Mouse (Mus musculus) T-helper 1 cell (primary cell): ENCODE measurements around the gene Cd81.

Experiments used
- in situ Hi-C: fragments of 300-600 bp; cut with MboI, MseI; formaldehyde crosslinking; loops from one replicate; pipeline ENCODE4 v1.15.1; 2025; ENCODE audit warnings: high pct_unique_total_duplicates

The Cd81 gene

DNA sequence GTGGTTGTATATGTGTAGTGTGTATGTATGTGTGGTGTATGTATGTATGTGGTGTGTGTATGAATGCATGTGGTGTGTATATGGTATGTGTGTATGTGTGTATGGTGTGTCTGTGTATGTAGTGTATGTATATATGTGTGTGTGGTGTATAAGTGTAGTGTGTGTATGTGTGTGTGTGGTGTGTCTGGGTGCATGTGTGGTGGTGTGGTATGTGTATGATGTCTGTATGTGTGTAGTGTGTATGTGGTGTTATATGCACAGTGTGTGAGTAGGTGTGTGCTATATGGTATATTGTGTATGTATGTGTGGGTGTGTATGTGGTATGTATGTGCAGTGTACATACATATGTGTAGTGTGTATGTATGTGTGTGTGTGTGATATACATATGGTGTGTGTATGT is 32.5 kb upstream of the Cd81 start:
- in situ Hi-C loops, result no loop called here

GRCm38 (mm10) chr7:143020764-143021163 is 31.8 kb upstream of the Cd81 start:
- in situ Hi-C loops, result no loop called here

DNA sequence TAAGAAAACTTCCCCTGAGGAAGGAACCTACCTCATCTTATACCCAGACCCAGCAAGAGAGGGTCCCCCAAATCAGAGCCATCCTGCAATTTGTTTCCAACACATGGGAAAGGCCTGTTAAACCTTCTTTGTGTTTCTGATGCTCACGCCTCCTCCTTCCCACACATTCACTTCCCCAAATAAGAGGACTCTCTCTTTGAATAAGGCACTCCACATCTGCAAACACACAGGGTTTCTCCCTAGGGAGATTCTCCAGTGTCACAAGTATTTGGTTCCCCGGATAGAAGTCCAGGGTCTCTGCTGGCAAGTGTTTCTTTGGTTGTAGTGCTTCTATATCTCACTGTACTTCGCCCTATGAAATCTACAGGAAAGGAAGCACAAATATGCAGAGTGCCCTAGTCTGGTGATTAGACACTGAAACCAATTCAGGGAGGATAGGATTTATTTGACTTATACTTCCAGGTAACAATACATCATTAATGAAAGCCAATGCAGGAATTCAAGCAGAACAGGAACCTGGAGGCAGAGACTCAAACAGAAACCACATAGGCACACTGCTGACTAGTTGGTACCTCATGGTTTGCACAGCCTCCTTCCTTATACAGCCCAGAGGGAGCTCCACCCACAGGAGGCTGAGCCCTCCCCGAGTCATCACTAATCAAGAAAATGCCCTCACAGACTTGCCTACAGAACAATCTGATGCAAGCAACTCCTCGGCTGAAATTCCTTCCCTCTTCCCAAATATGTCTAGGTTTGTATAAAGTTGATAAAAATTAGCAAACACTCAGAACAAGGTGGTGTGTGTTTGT is 31.0 kb upstream of the Cd81 start:
- in situ Hi-C loops, result no loop called here

- in situ Hi-C loops, result no loop called here
Observed at GRCm38 (mm10) chr7:143023499-143023898, 29.0 kb upstream of the Cd81 start.

DNA sequence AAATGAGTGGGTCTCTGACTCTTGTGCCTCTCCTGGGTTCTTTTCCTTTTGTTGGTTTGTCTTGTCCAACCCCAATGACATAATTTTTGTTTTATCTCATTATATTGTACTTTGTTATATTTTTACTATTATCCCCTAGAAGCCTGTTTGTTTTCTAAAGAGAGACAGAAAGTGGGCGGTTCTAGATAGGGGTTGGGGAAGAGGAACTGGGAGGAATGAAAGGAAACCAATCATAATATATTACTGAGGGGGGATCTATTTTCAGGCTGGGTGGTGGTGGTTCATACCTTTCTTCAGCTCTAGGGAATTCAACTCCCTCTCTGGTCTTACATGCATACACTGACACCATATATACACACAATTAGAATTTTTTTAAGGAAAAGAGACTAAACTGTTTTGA is 28.2 kb upstream of the Cd81 start:
- in situ Hi-C loops, result no loop called here

- in situ Hi-C loops, result no loop called here
Observed at GRCm38 (mm10) chr7:143025496-143025895, 27.0 kb upstream of the Cd81 start.

- in situ Hi-C loops, result no loop called here
Observed at GRCm38 (mm10) chr7:143027196-143027595, 25.3 kb upstream of the Cd81 start.

GRCm38 (mm10) chr7:143031816-143032215 is 20.7 kb upstream of the Cd81 start:
- in situ Hi-C loops, result no loop called here

DNA sequence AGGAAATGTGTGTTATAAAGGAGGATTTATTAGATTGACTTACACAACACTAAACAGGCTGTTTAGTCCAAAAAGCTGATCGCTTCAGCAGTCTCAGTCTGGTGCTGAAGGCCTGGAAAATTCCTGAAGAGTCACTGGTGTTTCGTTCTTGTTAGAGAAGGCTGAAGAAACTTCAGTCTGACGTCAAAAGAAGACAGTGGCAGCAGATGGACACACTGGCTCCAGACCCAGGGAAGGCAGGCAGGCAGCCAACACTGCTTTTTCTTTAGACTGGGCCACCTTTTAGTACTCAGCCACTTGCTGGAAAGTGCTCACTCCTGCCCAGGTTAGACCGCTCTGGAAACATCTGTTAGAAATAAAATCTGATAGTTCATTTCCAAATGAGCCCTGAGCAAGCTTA is 19.0 kb upstream of the Cd81 start:
- in situ Hi-C loops, result no loop called here

DNA sequence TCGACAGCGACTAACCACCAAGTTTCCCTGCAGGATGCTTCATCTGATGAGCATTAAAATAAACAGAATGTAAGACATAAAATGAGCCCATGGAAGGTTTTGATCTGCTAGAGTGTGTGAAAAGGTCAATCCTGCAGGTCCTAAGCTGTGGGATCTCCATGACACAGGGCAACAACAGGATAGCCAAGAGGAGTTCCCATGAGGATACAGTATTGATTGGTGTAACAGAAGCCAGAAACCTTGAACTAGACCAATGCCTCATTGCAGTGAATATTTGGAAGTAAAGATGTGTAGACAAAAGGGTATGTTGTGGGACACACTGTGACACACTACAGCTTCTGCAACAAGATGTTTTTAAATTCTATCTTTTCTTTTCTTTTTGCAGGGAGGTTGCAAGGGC is 18.4 kb upstream of the Cd81 start:
- in situ Hi-C loops, result no loop called here

DNA sequence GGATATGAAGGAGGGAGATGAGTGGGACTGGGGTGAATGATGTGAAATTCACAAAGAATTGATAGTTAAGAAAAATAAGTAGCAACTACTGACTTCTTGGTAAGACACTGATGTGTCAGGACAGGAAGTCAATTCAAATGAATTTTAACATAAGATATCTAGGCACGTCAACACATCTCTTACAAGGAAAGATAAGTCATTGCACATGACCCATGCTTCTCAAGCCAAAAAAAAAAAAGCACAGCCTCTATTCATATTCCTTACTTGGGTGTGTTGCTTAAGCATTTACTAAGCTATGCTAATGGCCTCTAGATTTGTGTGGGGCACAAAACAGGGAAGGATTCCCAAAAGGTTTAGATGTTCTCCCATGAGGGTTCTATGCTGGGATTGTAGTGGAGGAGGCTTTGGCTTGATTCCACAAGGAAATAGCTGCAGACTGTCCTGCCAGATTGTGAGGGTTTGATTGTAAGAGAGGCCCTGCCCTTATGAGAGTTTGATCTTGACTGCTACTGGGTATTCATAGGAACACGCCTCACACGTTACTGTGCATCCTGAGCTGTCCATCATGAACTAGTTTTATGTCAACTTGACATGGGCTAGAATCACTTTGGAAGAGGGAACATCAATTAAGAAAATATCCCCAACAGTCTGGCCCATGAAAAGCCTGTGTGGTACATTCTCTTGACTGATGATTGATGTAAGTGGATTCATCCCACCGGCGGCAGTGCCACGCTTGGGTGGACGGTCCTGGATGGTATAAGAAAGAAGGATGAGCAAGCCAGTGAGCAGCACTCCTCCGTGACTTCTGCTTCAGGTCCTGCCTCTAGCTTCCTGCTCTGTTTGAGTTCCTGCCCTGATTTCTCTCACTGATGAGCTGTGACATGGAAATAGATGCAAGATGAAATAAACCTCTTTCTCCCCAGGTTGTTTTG is 17.8 kb upstream of the Cd81 start:
- in situ Hi-C loops, result no loop called here

DNA sequence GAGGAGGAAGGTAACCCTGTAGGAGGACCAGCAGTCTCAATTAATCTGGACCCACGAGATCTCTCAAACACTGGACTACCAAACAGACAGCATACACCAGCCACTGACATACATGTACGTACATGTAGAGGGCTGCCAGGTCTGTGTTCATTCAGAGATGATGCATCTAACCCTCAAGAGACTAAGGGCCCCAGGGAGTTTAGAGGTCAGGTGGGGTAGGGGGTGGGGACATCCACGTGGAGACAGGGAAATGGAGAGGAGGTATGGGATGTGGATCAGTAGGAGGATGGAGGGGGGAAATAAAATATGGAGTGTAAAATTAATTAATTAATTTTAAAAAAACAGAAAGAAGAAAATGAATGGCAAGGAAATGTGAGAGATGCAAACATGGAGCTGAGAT is 15.8 kb upstream of the Cd81 start:
- in situ Hi-C loops, result no loop called here

DNA sequence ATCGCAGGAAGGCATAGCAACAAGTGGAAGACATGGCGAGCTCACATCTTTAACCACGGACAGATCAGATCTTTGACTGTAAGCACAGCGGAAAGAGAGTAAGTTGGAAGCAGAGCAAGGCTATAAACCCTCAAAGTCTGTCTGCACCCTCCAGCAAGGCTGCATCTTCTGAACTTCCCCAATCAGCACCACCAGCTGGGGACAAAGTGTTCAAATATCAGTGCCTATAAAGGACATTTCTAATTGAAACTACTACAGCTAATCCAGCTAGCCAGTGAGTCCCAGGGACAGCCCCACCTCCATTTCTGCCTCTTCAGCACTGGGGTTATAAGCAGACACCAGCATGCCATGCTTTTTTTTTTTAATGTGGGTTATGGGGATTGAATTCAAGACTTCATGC is 15.2 kb upstream of the Cd81 start:
- in situ Hi-C loops, result no loop called here

DNA sequence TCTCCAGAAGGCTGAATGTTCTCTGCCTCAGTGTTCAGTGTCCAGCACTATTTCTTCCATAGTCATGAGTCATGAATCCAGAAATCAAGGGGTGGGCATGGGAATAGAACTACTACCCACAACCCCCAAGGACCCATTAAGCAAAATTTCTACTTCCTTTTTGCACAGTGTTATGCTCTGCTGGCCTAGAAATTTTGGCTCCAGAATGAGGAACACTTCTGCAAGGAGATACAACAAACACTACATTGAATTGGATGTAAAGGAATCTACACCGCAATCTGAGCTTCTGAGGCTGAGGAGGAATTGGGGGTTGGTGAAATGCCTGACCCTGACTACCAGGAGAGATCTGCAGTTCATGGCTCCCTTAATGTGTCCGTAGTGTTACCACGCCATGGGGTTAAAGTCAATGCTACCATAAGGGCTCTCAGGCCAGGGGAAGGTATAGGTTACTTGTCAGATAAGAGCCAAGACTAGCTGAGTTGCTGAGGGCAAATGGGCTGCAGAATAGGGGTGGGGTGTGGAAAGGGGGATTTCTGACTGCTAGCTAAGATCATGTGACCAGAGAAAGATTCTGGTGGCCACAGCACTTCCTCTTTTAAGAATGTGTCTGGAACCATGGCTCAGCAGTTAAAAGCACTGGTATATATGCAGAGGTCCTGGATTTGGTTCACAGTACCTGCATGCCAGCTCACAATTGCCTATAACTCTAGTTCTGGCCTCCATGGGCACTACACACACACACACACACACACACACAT is 14.2 kb upstream of the Cd81 start:
- in situ Hi-C loops, result no loop called here

- in situ Hi-C loops, result no loop called here
Observed at GRCm38 (mm10) chr7:143040561-143040960, 12.0 kb upstream of the Cd81 start.

DNA sequence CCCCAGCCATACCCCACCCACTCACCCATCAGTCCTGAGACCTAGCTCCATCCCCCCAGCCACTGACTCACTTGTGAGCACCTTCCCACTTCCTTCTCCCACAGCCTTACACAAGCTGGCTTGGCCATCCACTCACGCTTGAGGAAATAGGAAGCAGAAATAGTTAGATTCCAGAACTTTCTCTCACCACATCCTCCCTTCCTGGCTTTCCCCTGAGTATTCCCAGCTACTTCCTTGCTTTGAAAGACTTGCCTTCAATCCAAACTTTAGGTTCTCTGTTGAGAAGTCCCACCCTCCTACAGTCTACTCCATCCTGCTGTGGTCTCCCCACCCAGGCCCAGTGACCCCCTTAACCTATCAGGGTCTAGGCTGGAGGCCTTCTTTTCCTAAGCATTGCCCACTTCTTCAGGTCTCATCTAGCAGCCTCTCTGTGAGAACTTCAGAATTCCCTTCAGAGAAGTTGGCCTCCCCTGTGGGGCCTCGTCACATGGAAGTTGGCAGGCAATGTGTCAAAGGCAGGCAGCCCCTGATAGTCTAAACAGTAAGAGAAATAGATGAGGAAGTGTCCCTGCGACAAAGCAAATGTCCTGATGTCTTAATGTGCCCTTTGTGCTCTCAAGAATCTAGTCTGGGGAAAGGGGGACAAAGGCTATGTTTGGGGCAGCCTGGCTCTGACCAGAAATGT is 11.3 kb upstream of the Cd81 start:
- in situ Hi-C loops, result no loop called here

DNA sequence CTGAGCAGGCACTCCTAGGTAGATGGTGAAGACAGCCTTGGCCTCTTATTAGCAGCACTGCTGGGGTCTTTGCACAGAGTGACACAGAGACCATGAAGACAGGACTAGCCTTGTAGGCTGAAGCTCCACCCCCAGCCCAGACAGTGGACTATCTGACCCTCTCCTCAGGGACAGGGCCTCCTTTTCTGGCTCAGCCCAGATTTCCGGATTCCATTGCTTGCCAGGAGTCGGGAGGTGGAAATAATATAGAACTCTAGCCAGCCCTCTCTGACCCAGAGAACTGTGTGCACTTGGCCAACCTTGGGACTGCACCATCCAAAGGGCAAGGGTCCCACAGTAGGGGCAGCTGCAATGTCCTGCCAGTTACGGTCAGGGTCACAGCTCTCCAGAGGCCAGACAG is 10.4 kb upstream of the Cd81 start:
- in situ Hi-C loops, result no loop called here

DNA sequence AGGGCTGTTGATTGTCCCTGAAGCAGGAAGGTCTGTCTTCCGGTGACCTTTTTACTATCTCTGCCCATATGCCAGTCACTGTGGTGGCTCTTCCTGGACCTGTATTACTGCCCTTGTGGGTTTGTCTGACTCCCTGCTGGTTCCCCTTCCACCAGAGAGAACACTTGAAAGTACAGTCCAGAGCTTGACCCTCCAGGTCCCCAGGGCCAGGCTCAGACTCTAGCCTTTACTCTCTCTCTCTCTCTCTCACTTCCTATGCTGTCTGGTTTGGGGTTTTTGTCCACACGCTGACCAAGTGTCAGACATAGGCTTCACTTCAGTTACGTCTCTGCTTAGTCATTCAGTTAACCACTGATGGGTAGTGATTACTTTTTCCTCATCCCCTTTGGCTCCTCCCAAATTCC is 9.6 kb upstream of the Cd81 start:
- in situ Hi-C loops, result no loop called here

DNA sequence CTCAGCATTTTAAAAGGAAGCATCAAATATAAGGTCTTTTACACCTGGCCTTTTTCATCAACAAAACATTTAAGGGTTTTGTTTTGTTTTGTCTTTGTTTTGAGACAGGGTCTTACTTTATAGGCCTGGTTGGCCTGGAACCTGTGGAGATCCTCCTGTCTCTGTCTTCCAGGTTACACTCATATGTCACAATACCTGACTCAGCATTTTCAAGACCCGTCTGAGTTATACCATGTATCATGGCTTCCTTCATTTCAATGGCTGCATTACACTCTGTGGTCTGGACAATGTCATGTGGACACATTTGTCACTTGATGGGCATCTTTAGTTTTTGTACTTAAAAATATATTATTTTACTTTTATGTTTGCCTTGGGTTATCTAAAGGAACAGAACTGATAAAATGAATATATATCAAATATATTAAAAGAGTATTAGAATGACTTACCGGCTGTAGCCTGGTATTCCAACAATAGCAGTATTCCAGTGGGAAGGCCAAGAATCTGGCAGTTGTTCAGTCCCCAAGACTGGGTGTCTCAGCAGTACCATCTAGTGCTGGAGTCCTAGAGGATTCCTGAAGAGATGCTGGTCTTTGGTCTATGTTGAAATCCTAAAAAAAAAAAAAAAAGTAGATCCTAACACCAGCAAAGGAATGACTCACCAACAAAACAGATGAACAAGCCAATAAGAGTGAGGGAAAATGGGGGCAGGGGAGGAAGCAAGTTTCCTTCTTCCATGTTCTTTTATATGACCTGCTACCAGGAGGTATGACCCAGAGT is 8.3 kb upstream of the Cd81 start:
- in situ Hi-C loops, result no loop called here

GRCm38 (mm10) chr7:143044826-143045206 is 7.7 kb upstream of the Cd81 start:
- in situ Hi-C loops, result no loop called here

DNA sequence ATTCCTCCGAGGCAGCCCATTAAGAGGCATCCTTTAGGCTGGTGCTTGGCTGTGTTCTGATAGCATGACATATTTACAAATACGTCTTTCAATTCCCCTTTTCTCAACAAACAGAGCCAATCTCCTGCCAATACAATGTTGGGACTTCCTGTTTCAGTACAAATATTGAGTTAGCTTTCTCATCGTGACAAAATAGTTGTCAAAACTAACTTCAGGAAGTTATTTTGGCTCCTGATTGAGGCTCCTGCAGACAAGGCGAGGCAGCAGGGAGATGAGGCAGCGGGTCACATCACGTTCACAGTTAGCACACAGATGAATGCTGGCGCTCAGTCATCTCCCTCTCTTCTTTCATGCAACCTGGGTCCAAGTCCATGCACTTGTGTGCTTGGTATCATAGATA is 6.2 kb upstream of the Cd81 start:
- in situ Hi-C loops, result no loop called here
